Mouse (Mus musculus) C2C12 (cell line): Measurements from ENCODE around the gene Pigr. TPM values are rescaled to one million over a fixed set of nuclear protein-coding genes. Genes with fewer than 3 reads are reported as not detected.

Experiments used
- H3K27me3 ChIP-seq: one replicate; pipeline ENCODE4 v1.6.1; 2011; ENCODE audit not compliant: control insufficient read depth, insufficient read depth, insufficient read length
- H3K36me3 ChIP-seq: one replicate; pipeline ENCODE4 v1.6.1; 2011; ENCODE audit not compliant: control insufficient read depth, insufficient read depth
- H3K4me3 ChIP-seq: one replicate; pipeline ENCODE4 v1.5.1; 2011; ENCODE audit warnings: mild to moderate bottlenecking, control low read depth; ENCODE audit not compliant: poor library complexity, insufficient read depth, severe bottlenecking
- H3K79me2 ChIP-seq: one replicate; pipeline ENCODE4 v1.6.1; 2011; ENCODE audit not compliant: control insufficient read depth, insufficient read depth
- H3K79me3 ChIP-seq: one replicate; pipeline ENCODE4 v1.6.1; 2011; ENCODE audit warnings: low read depth, control low read depth
- H3ac ChIP-seq: one replicate; pipeline ENCODE3; 2011; ENCODE audit warnings: low read depth; ENCODE audit not compliant: control insufficient read depth, insufficient read length
- CEBPB ChIP-seq: IDR thresholded peaks from one replicate; pipeline ENCODE4 v1.6.1; 2011; ENCODE audit warnings: low read depth, mild to moderate bottlenecking, control low read depth, moderate library complexity
- CTCF ChIP-seq: IDR thresholded peaks from one replicate; pipeline ENCODE4 v1.5.1; 2011; ENCODE audit not compliant: control insufficient read depth, insufficient read depth, insufficient read length
- FOSL1 ChIP-seq: IDR thresholded peaks from one replicate; pipeline ENCODE4 v1.8.0; 2011; ENCODE audit warnings: mild to moderate bottlenecking, low read length; ENCODE audit not compliant: poor library complexity, insufficient read depth, severe bottlenecking
- MAX ChIP-seq: IDR thresholded peaks from one replicate; pipeline ENCODE4 v1.6.1; 2011; ENCODE audit warnings: mild to moderate bottlenecking, control low read depth
- MYOD1 ChIP-seq: IDR thresholded peaks from one replicate; pipeline ENCODE4 v1.6.1; 2011; ENCODE audit warnings: low read depth; ENCODE audit not compliant: control insufficient read depth, insufficient read length
- MYOG ChIP-seq: IDR thresholded peaks from one replicate; pipeline ENCODE4 v1.6.1; 2011; ENCODE audit not compliant: control insufficient read depth, insufficient read length; ENCODE audit errors: extremely low read depth
- USF1 ChIP-seq: IDR thresholded peaks from one replicate; pipeline ENCODE4 v1.6.1; 2011; ENCODE audit warnings: low read depth, mild to moderate bottlenecking, control low read depth, moderate library complexity
- polyA plus RNA-seq: library from polyadenylated mRNA; unstranded; fragments of >200 nt; fragmentation: generic; extraction: Trizol; gene quantifications from one replicate; pipeline ENCODE4 v1.2.1, GENCODE M21; 2012; ENCODE audit warnings: missing spikeins

The Pigr gene
- polyA plus RNA-seq, 1 experiment = not detected

DNA sequence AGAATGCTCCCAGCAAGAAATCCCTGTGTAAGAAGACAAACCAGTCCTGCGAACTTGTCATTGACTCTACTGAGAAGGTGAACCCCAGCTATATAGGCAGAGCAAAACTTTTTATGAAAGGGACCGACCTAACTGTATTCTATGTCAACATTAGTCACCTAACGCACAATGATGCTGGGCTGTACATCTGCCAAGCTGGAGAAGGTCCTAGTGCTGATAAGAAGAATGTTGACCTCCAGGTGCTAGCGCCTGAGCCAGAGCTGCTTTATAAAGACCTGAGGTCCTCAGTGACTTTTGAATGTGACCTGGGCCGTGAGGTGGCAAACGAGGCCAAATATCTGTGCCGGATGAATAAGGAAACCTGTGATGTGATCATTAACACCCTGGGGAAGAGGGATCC is 18.0 kb downstream of the Pigr start:
- TF ChIP-seq CEBPB (no peak), USF1 (no peak), MYOD1 (no peak), CTCF (no peak), MAX (no peak), FOSL1 (no peak), MYOG (no peak)
- Histone ChIP-seq H3K79me3 (no peaks in the 10 kb centered on the region), H3K79me2 (no peaks in the 10 kb centered on the region), H3K27me3 (peaks cover 30% of the 10 kb centered on the region), H3ac (no peak overlapping the region), H3K36me3 (no peaks in the 10 kb centered on the region), H3K4me3 (no peak overlapping the region)

GRCm38 (mm10) chr1:130849530-130850214 is 23.2 kb downstream of the Pigr start:
- TF ChIP-seq MYOG (no peak), FOSL1 (no peak), USF1 (no peak), CTCF (no peak), CEBPB (no peak), MYOD1 (no peak), MAX (no peak)
- Histone ChIP-seq H3K36me3 (no peaks in the 10 kb centered on the region), H3K79me2 (no peaks in the 10 kb centered on the region), H3ac (no peak overlapping the region), H3K4me3 (no peak overlapping the region), H3K79me3 (no peaks in the 10 kb centered on the region), H3K27me3 (peaks cover 50% of the 10 kb centered on the region)

GRCm38 (mm10) chr1:130850405-130850804 is 23.9 kb downstream of the Pigr start:
- no peaks in the 10 kb centered on the region for H3K79me3 ChIP-seq
- TF ChIP-seq FOSL1 = no peak
- no peak for TF ChIP-seq USF1
- H3K4me3 ChIP-seq = no peak overlapping the region
- no peaks in the 10 kb centered on the region for H3K79me2 ChIP-seq
- no peak overlapping the region for H3ac ChIP-seq
- no peaks in the 10 kb centered on the region for H3K36me3 ChIP-seq
- H3K27me3 ChIP-seq = peaks cover 52% of the 10 kb centered on the region

- TF ChIP-seq USF1 (no peak), MYOG (no peak), MAX (no peak), FOSL1 (no peak), CEBPB (no peak), CTCF (no peak), MYOD1 (no peak)
- no peaks in the 10 kb centered on the region for H3K79me2 ChIP-seq
- H3ac ChIP-seq = no peak overlapping the region
- H3K27me3 ChIP-seq = peaks cover 32% of the 10 kb centered on the region
- no peaks in the 10 kb centered on the region for H3K36me3 ChIP-seq
- no peak overlapping the region for H3K4me3 ChIP-seq
- H3K79me3 ChIP-seq = no peaks in the 10 kb centered on the region
Observed at GRCm38 (mm10) chr1:130854819-130855218, 28.3 kb downstream of the Pigr start.

GRCm38 (mm10) chr1:130855723-130856122 is 29.2 kb downstream of the Pigr start:
- no peak overlapping the region for H3K4me3 ChIP-seq
- no peaks in the 10 kb centered on the region for H3K36me3 ChIP-seq
- H3ac ChIP-seq = no peak overlapping the region
- H3K79me3 ChIP-seq = no peaks in the 10 kb centered on the region
- no peak for TF ChIP-seq USF1
- no peak for TF ChIP-seq MAX
- TF ChIP-seq MYOD1 = no peak
- TF ChIP-seq CEBPB = no peak
- no peak for TF ChIP-seq MYOG
- no peak for TF ChIP-seq FOSL1
- no peak for TF ChIP-seq CTCF
- peaks cover 23% of the 10 kb centered on the region for H3K27me3 ChIP-seq
- H3K79me2 ChIP-seq = no peaks in the 10 kb centered on the region

GRCm38 (mm10) chr1:130857456-130857855 is 31.0 kb downstream of the Pigr start:
- no peak overlapping the region for H3ac ChIP-seq
- no peaks in the 10 kb centered on the region for H3K36me3 ChIP-seq
- H3K79me2 ChIP-seq = no peaks in the 10 kb centered on the region
- no peaks in the 10 kb centered on the region for H3K79me3 ChIP-seq
- no peak overlapping the region for H3K4me3 ChIP-seq
- TF ChIP-seq FOSL1 (no peak), MYOG (no peak), MAX (no peak), CTCF (no peak), CEBPB (no peak), MYOD1 (no peak), USF1 (no peak)
- H3K27me3 ChIP-seq = peaks cover 20% of the 10 kb centered on the region
